In genomic region chr5:142709436-142709835, GRCm38 (mm10) we compare ENCODE assay signal across 15 mouse cellular contexts.
"Had no signal": no experiment of that assay in that cellular context is flagged by ENCODE, and none has a peak within 500 bp of the region (broad histone marks: within the 10 kb centered on the region; RNA-seq: fewer than 3 reads in every experiment).

No protein-coding gene starts in this region.

- H3K4me3 ChIP-seq: neural tube, embryonic 15.5 days; stomach, embryonic 15.5 days had no signal

- H3K36me3 ChIP-seq: stomach, embryonic 15.5 days had no signal

- H3K4me2 ChIP-seq: neural tube, embryonic 15.5 days; stomach, embryonic 15.5 days had no signal

- H3K27ac ChIP-seq: neural tube, embryonic 15.5 days; stomach, embryonic 15.5 days; stomach, postnatal 0 days had no signal

- H3K27me3 ChIP-seq: neural tube, embryonic 15.5 days; stomach, embryonic 15.5 days had no signal

- DNase-seq: retina, postnatal 1 day; right cerebral cortex, adult 18-20 months; right cerebral cortex, postnatal 14 days; right cerebral cortex, postnatal 25 days; right cerebral cortex, postnatal 4 days; spleen, adult 18-20 months; thymus, adult 18-20 months; thymus, adult 2 months; thymus, postnatal 14 days; thymus, postnatal 25 days; thymus, postnatal 36 days; thymus, postnatal 4 days had no signal

- H3K9ac ChIP-seq: neural tube, embryonic 15.5 days; stomach, embryonic 15.5 days had no signal

- H3K9me3 ChIP-seq: neural tube, embryonic 15.5 days; stomach, embryonic 15.5 days had no signal

- H3K4me1 ChIP-seq: stomach, embryonic 15.5 days had no signal
